Mouse (Mus musculus): ENCODE results near the gene Aen. TPM values are rescaled to one million over a fixed set of nuclear protein-coding genes. Genes with fewer than 3 reads are reported as not detected.

Aen gene
- polyA plus RNA-seq, 1 experiment from 2014 or later, result 48.9 TPM

- H3K4me2 ChIP-seq, result no peak overlapping the region
- DNase-seq (ENCODE audit: low spot score, missing footprints), result no peak
- H3K9ac ChIP-seq (ENCODE audit: low read length), result no peak overlapping the region
- no peak for ATAC-seq (ENCODE audit: low FRiP score)
- WGBS, result 38% methylated on average over 11 of the region's 11 CpGs
- no peaks in the 10 kb centered on the region for H3K9me3 ChIP-seq (ENCODE audit: control insufficient read depth, low read length)
- no peaks in the 10 kb centered on the region for H3K27me3 ChIP-seq (ENCODE audit: control insufficient read depth, insufficient read depth, low read length)
- H3K36me3 ChIP-seq (ENCODE audit: control insufficient read depth, insufficient read depth, low read length), result no peaks in the 10 kb centered on the region
- no peaks in the 10 kb centered on the region for H3K4me1 ChIP-seq (ENCODE audit: control insufficient read depth, insufficient read depth, low read length)
- no peak overlapping the region for H3K4me3 ChIP-seq (ENCODE audit: low read depth, low read length)
- no peak overlapping the region for H3K27ac ChIP-seq (ENCODE audit: low read depth, low read length)
Measured at GRCm38 (mm10) chr7:78953886-78954572, 58.4 kb downstream of the Aen start.

GRCm38 (mm10) chr7:78954619-78955018 is 59.0 kb downstream of the Aen start:
- DNase-seq (ENCODE audit: low spot score, missing footprints), result no peak
- no peak overlapping the region for H3K4me2 ChIP-seq
- no peaks in the 10 kb centered on the region for H3K27me3 ChIP-seq (ENCODE audit: control insufficient read depth, insufficient read depth, low read length)
- no peak overlapping the region for H3K4me3 ChIP-seq (ENCODE audit: low read depth, low read length)
- WGBS, result 80% methylated on average over 6 of the region's 6 CpGs
- no peak overlapping the region for H3K27ac ChIP-seq (ENCODE audit: low read depth, low read length)
- no peaks in the 10 kb centered on the region for H3K4me1 ChIP-seq (ENCODE audit: control insufficient read depth, insufficient read depth, low read length)
- no peak for ATAC-seq (ENCODE audit: low FRiP score)
- H3K9ac ChIP-seq (ENCODE audit: low read length), result no peak overlapping the region
- no peaks in the 10 kb centered on the region for H3K9me3 ChIP-seq (ENCODE audit: control insufficient read depth, low read length)
- H3K36me3 ChIP-seq (ENCODE audit: control insufficient read depth, insufficient read depth, low read length), result no peaks in the 10 kb centered on the region

- Histone ChIP-seq H3K4me1 (ENCODE audit: control insufficient read depth, insufficient read depth, low read length) (no peaks in the 10 kb centered on the region), H3K4me2 (no peak overlapping the region), H3K9ac (ENCODE audit: low read length) (no peak overlapping the region), H3K27ac (ENCODE audit: low read depth, low read length) (no peak overlapping the region), H3K27me3 (ENCODE audit: control insufficient read depth, insufficient read depth, low read length) (no peaks in the 10 kb centered on the region), H3K36me3 (ENCODE audit: control insufficient read depth, insufficient read depth, low read length) (no peaks in the 10 kb centered on the region), H3K9me3 (ENCODE audit: control insufficient read depth, low read length) (no peaks in the 10 kb centered on the region), H3K4me3 (ENCODE audit: low read depth, low read length) (no peak overlapping the region)
- WGBS, result 94% methylated on average over 6 of the region's 6 CpGs
- ATAC-seq (ENCODE audit: low FRiP score), result no peak
- DNase-seq (ENCODE audit: low spot score, missing footprints), result no peak
Measured at GRCm38 (mm10) chr7:78955086-78955485, 59.4 kb downstream of the Aen start.

GRCm38 (mm10) chr7:78958499-78959073 is 62.9 kb downstream of the Aen start:
- Histone ChIP-seq H3K36me3 (ENCODE audit: control insufficient read depth, insufficient read depth, low read length) (no peaks in the 10 kb centered on the region), H3K4me2 (no peak overlapping the region), H3K9me3 (ENCODE audit: control insufficient read depth, low read length) (no peaks in the 10 kb centered on the region), H3K27me3 (ENCODE audit: control insufficient read depth, insufficient read depth, low read length) (no peaks in the 10 kb centered on the region), H3K4me1 (ENCODE audit: control insufficient read depth, insufficient read depth, low read length) (no peaks in the 10 kb centered on the region), H3K4me3 (ENCODE audit: low read depth, low read length) (no peak overlapping the region), H3K9ac (ENCODE audit: low read length) (no peak overlapping the region), H3K27ac (ENCODE audit: low read depth, low read length) (no peak overlapping the region)
- no peak for DNase-seq (ENCODE audit: low spot score, missing footprints)
- ATAC-seq (ENCODE audit: low FRiP score), result no peak
- 76% methylated on average over 6 of the region's 6 CpGs for WGBS

Small RNA genes lying within 50 kb of the gene (microRNA-seq; reads per million reads assigned to microRNA genes)
- gene Mir7-2, result 192 reads per million, percentile 62 among the genes with 10 or more reads in this experiment

Other genes starting within 250 kb of the Aen start
- 3.6 and 4.2 TPM in 2 replicates for gene Ntrk3, start 157.8 kb upstream of the Aen start, polyA plus RNA-seq (2014; fragmentation: Nextera tagmentation; extraction: Ambion mirVana)
- 71.9 and 87.7 TPM in 2 replicates for gene Mrps11, start 112.7 kb upstream of the Aen start, polyA plus RNA-seq (2014; fragmentation: Nextera tagmentation; extraction: Ambion mirVana)
- 78.6 and 85.9 TPM in 2 replicates for gene Mrpl46, start 112.3 kb upstream of the Aen start, polyA plus RNA-seq (2014; fragmentation: Nextera tagmentation; extraction: Ambion mirVana)
- 20.5 and 24.0 TPM in 2 replicates for gene Det1, start 48.6 kb upstream of the Aen start, polyA plus RNA-seq (2014; fragmentation: Nextera tagmentation; extraction: Ambion mirVana)
- gene Isg20, start 17.6 kb downstream of the Aen start, polyA plus RNA-seq (2014; fragmentation: Nextera tagmentation; extraction: Ambion mirVana), result 0.57 and 0.78 TPM in 2 replicates
- gene Acan, start 157.6 kb downstream of the Aen start, polyA plus RNA-seq (2014; fragmentation: Nextera tagmentation; extraction: Ambion mirVana), result not detected in 2 replicates
- gene Hapln3, start 235.2 kb downstream of the Aen start, polyA plus RNA-seq (2014; fragmentation: Nextera tagmentation; extraction: Ambion mirVana), result 2.1 and 2.7 TPM in 2 replicates